In the genomic region with DNA sequence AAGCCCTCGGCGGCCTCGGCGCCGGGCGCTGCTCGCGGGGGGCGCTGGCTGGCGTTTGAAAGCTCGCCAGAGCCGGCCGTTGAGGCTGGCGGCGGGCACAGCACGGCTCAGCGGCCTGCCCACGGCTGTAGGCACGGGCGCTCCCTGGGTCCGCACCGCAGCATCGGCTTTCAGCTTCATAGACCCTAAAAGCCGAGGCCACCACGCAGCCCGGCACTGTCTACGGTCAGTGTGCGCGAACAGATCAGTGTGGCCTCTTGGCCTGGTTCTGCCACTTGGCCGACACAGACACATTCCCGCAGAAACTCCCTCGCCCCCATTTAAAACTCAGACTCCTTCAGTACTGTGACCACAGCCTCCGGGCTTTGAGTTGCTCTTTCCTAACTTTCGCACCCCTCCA, we compare ENCODE assay signal across 8 mouse cellular contexts. TPM values are rescaled to one million over a fixed set of nuclear protein-coding genes. Genes with fewer than 3 reads are reported as not detected.
DNase-seq lines count a peak whose midpoint lies in the region; ATAC-seq and TF ChIP-seq lines count a peak whose summit lies in the region.

No protein-coding gene starts in this region.

- ATAC-seq in heart, embryonic 14.5 days (ENCODE audit: insufficient number of reproducible peaks, insufficient read depth, low FRiP score, low read depth) = peak; percentile 76
- ATAC-seq in Patski = peak; percentile 76
- ATAC-seq in forebrain, embryonic 12.5 days (ENCODE audit: low FRiP score) = peak; percentile 84
- ATAC-seq in limb, embryonic 13.5 days (ENCODE audit: low FRiP score, low read depth) = peak; percentile 85
- peak; percentile 81 for ATAC-seq in midbrain, postnatal 0 days (ENCODE audit: low FRiP score)

- DNase-seq in heart, postnatal 4 days = no peak
- DNase-seq in Patski (ENCODE audit: low read depth, low spot score) = no peak
- DNase-seq in midbrain, postnatal 0 days (ENCODE audit: low spot score) = peak; percentile 52
- DNase-seq in urinary bladder, postnatal 14 days (ENCODE audit: low spot score) = no peak
- DNase-seq in spleen, postnatal 36 days (ENCODE audit: low spot score in 2 of 2) = no peak

- WGBS in heart, embryonic 14.5 days = under 1% methylated on average over 32 of the region's 34 CpGs
- under 1% methylated on average over 33 of the region's 34 CpGs for WGBS in forebrain, embryonic 12.5 days
- 0% methylated on average over 34 of the region's 34 CpGs for WGBS in limb, embryonic 13.5 days
- WGBS in midbrain, postnatal 0 days = under 1% methylated on average over 33 of the region's 34 CpGs

- H3K36me3 ChIP-seq in heart, embryonic 14.5 days (ENCODE audit: control insufficient read depth, insufficient read depth, low read length) = peaks cover 20% of the 10 kb centered on the region
- peaks cover 19% of the 10 kb centered on the region for H3K36me3 ChIP-seq in forebrain, embryonic 12.5 days (replicated peaks)
- H3K36me3 ChIP-seq in limb, embryonic 13.5 days = peaks cover 19% of the 10 kb centered on the region
- peaks cover 17% of the 10 kb centered on the region for H3K36me3 ChIP-seq in midbrain, postnatal 0 days (ENCODE audit: insufficient read depth, low read length)

- peak overlapping the region; percentile 70 to 94 for H3K27ac ChIP-seq in heart, embryonic 14.5 days (replicated peaks in 1 of 2; ENCODE audit: control insufficient read depth in 1 of 2, insufficient read depth in 1 of 2, low read depth in 2 of 2, low read length in 2 of 2)
- H3K27ac ChIP-seq in forebrain, embryonic 12.5 days = peak overlapping the region; percentile 88
- H3K27ac ChIP-seq in limb, embryonic 13.5 days = peak overlapping the region; percentile 94
- peak overlapping the region; percentile 90 for H3K27ac ChIP-seq in midbrain, postnatal 0 days (ENCODE audit: low read depth, low read length)

- POLR2A ChIA-PET in Patski (lab: Charles Lee) = interaction anchor here (1.2 to 2.3 kb wide), 5 partner anchors 67 to 197 kb away, joined by 3 to 9 read pairs (median 3); no protein-coding TSS in a partner anchor

- CTCF ChIA-PET in Patski (lab: Charles Lee) = interaction anchor here (1.3 to 2.0 kb wide), 2 partner anchors 63 to 197 kb away, joined by 3 to 9 read pairs; no protein-coding TSS in a partner anchor

- peak overlapping the region; percentile 98 for H3K9ac ChIP-seq in heart, embryonic 14.5 days (ENCODE audit: low read length)
- H3K9ac ChIP-seq in forebrain, embryonic 12.5 days = peak overlapping the region; percentile 91
- H3K9ac ChIP-seq in limb, embryonic 13.5 days = peak overlapping the region; percentile 96
- peak overlapping the region; percentile 90 for H3K9ac ChIP-seq in midbrain, postnatal 0 days (replicated peaks; ENCODE audit: low read length, poor library complexity, severe bottlenecking)

- no peak for TF ChIP-seq CTCF in Patski (IDR thresholded peaks at IDR 0.05)
- TF ChIP-seq CTCF in midbrain, postnatal 0 days (IDR thresholded peaks at IDR 0.05) = no peak

- in situ Hi-C loops in Patski (cut with MboI; ENCODE audit: low pct_unique_long_range_greater_than_20kb) = loop anchor here (5.0 to 25.0 kb wide), 2 partner anchors 194 to 1929 kb away; no protein-coding TSS in a partner anchor

- peaks cover 0 to 16% of the 10 kb centered on the region in 2 experiments; a peak in 2 of 4 replicates for H3K4me1 ChIP-seq in heart, embryonic 14.5 days (ENCODE audit: control insufficient read depth in 2 of 2, insufficient read depth in 2 of 2, low read length in 2 of 2)
- peaks cover 14% of the 10 kb centered on the region for H3K4me1 ChIP-seq in forebrain, embryonic 12.5 days
- peaks cover 20% of the 10 kb centered on the region for H3K4me1 ChIP-seq in limb, embryonic 13.5 days
- H3K4me1 ChIP-seq in midbrain, postnatal 0 days (ENCODE audit: insufficient read depth, low read length) = peaks cover 8% of the 10 kb centered on the region

- H3K9me3 ChIP-seq in heart, embryonic 14.5 days (ENCODE audit: control insufficient read depth, low read length) = no peaks in the 10 kb centered on the region
- no peaks in the 10 kb centered on the region for H3K9me3 ChIP-seq in forebrain, embryonic 12.5 days
- H3K9me3 ChIP-seq in limb, embryonic 13.5 days = no peaks in the 10 kb centered on the region
- H3K9me3 ChIP-seq in midbrain, postnatal 0 days (ENCODE audit: low read length) = no peaks in the 10 kb centered on the region

- peak overlapping the region; percentile 86 to 97 for H3K4me3 ChIP-seq in heart, embryonic 14.5 days (ENCODE audit: control insufficient read depth in 1 of 2, insufficient read depth in 1 of 2, low read depth in 1 of 2, low read length in 2 of 2)
- H3K4me3 ChIP-seq in forebrain, embryonic 12.5 days (replicated peaks) = peak overlapping the region; percentile 91
- peak overlapping the region; percentile 94 for H3K4me3 ChIP-seq in limb, embryonic 13.5 days
- peak overlapping the region; percentile 90 for H3K4me3 ChIP-seq in midbrain, postnatal 0 days (ENCODE audit: low read depth, low read length)

- H3K4me2 ChIP-seq in heart, embryonic 14.5 days (ENCODE audit: low read length) = peak overlapping the region; percentile 90
- H3K4me2 ChIP-seq in forebrain, embryonic 12.5 days = peak overlapping the region; percentile 74
- H3K4me2 ChIP-seq in limb, embryonic 13.5 days (replicated peaks) = peak overlapping the region; percentile 68
- H3K4me2 ChIP-seq in midbrain, postnatal 0 days (ENCODE audit: low read depth, low read length, poor library complexity, severe bottlenecking) = peak overlapping the region; percentile 65

- H3K27me3 ChIP-seq in heart, embryonic 14.5 days (ENCODE audit: control insufficient read depth, insufficient read depth, low read length) = no peaks in the 10 kb centered on the region
- H3K27me3 ChIP-seq in Patski = no peaks in the 10 kb centered on the region
- H3K27me3 ChIP-seq in forebrain, embryonic 12.5 days = no peaks in the 10 kb centered on the region
- no peaks in the 10 kb centered on the region for H3K27me3 ChIP-seq in limb, embryonic 13.5 days
- H3K27me3 ChIP-seq in midbrain, postnatal 0 days (ENCODE audit: insufficient read depth, low read length) = no peaks in the 10 kb centered on the region

RNA-seq across cellular contexts. Expression of a gene that starts 0.4 kb away (rescaled TPM):
- 43.0 and 44.3 TPM in 2 replicates for polyA plus RNA-seq in heart, embryonic 14.5 days (2014; fragmentation: Nextera tagmentation; extraction: Ambion mirVana)
- 10 to 100 TPM; 55.2 to 57.5 TPM for total RNA-seq in heart, postnatal 4 days (2021)
- polyA plus RNA-seq in Patski (2021) = 63.9 TPM
- polyA plus RNA-seq in forebrain, embryonic 12.5 days (2016; fragmentation: Nextera tagmentation; extraction: Ambion mirVana) = 152 and 163 TPM in 2 replicates
- 50.0 and 54.3 TPM in 2 replicates for polyA plus RNA-seq in limb, embryonic 13.5 days (2015; fragmentation: Nextera tagmentation; extraction: Ambion mirVana)
- 232 and 296 TPM in 2 replicates for total RNA-seq in midbrain, postnatal 0 days (2014; rRNA removed)
- 206 and 209 TPM in 2 replicates for polyA plus RNA-seq in midbrain, postnatal 0 days (2015; fragmentation: Nextera tagmentation; extraction: Ambion mirVana)

RNA-seq across cellular contexts. Expression of a gene that starts 26.4 kb away (rescaled TPM):
- polyA plus RNA-seq in heart, embryonic 14.5 days (2014; fragmentation: Nextera tagmentation; extraction: Ambion mirVana) = 19.3 and 20.8 TPM in 2 replicates
- 10 to 100 TPM; 44.6 to 49.1 TPM for total RNA-seq in heart, postnatal 4 days (2021)
- 48.5 TPM for polyA plus RNA-seq in Patski (2021)
- polyA plus RNA-seq in forebrain, embryonic 12.5 days (2016; fragmentation: Nextera tagmentation; extraction: Ambion mirVana) = 7.8 and 8.7 TPM in 2 replicates
- 21.1 and 23.2 TPM in 2 replicates for polyA plus RNA-seq in limb, embryonic 13.5 days (2015; fragmentation: Nextera tagmentation; extraction: Ambion mirVana)
- 33.4 and 36.4 TPM in 2 replicates for total RNA-seq in midbrain, postnatal 0 days (2014; rRNA removed)
- polyA plus RNA-seq in midbrain, postnatal 0 days (2015; fragmentation: Nextera tagmentation; extraction: Ambion mirVana) = 9.9 and 10.1 TPM in 2 replicates
